Mouse (Mus musculus) embryonic stem cell, embryonic (primary cell): ENCODE data around the gene Coch.

Experiments
- CTCF ChIA-PET, 4 experiments: fragments of 300-600 bp in 2 of 4; fragments of 350-600 bp in 2 of 4; sonication (Branson Sonifier 250); formaldehyde crosslinking; loops; one replicate each; lab custom pipeline; 2022; ENCODE audit warnings: inconsistent platforms in 2 of 4; lab: Charles Lee
- POLR2A ChIA-PET, 4 experiments: fragments of 300-600 bp in 2 of 4; fragments of 350-600 bp in 2 of 4; sonication (Branson Sonifier 250); formaldehyde crosslinking; loops; one replicate each; lab custom pipeline; 2022; ENCODE audit warnings: antibody characterized with exemption in 4 of 4, inconsistent platforms in 1 of 4; lab: Charles Lee

Gene Coch

DNA sequence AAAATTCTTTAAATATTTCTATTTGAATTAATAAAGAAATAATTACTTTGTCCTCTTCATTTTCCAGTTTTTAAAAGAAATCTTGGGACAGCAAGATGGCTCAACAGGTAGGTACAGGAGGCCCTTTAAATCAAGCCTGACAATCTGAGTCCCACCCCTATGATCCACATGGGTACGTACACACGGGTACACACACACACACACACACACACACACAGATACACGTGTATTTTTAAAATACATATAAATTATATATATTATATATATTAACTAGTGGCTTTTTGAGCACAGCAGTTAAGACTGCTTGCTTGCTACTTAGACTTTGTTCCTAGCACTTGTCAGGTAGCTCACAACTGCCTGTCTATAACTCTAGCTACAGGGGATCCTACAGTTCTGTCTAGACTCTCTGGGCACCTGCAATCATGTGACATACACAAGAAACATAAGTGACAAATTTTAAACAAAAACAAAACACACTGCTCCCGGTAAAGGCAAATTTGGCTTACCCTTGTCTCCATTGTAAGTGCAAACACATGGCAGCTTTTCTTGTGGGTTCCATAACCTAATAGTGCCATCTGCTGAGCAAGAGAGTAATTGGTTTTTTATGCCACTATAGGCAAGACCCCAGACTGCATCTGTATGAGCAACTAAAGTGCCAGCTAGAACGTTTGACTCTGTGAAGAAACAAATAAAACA, 29.7 kb downstream of the Coch start:
- CTCF ChIA-PET = interaction anchor here in 2 of 4 experiments (0.6 to 1.2 kb wide), 2 partner anchors 221 to 244 kb away, joined by 3 read pairs; no protein-coding TSS in a partner anchor
- POLR2A ChIA-PET = no interaction called here

DNA sequence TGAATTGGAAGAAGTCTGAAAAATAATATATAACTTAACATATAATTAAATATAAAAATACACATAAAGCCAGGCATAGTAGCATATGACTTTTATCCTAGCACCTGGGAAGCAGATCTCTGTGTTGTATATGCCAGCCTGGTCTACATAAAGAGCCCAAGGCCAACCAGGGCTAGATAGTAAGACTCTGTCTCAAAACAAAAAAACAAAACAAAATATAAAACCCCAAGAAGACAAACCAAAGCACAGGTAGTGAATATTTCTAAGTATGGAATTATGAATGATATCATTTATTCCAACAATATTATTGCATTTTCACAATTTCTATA, 30.2 kb downstream of the Coch start:
- ChIA-PET CTCF (interaction anchor here in 1 of 4 experiments (1.2 kb wide), 1 partner anchor 221 kb away, joined by 3 read pairs; no protein-coding TSS in a partner anchor), POLR2A (no interaction called here)

DNA sequence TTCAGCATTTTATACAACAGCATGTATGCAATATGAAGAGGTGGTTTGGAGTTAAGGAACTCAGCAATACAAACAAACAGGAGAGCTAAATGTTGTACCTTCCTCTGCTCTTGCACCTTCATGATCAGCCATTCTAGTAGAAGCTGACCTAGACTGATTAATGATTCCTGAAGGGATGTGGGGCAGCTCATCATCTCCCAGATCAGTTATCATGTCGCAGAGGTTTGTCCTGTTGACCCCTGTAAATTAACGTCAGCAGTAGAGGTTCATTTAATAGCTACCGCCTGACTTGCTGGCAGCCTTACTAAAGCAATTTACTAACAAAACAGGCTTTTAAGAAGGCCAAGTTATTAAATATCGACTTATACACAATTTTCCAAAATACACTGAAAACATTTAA, 40.3 kb downstream of the Coch start:
- CTCF ChIA-PET = no interaction called here
- POLR2A ChIA-PET = interaction anchor here in 1 of 4 experiments (1.3 kb wide), 1 partner anchor 70 kb away, joined by 3 read pairs; no protein-coding TSS in a partner anchor

DNA sequence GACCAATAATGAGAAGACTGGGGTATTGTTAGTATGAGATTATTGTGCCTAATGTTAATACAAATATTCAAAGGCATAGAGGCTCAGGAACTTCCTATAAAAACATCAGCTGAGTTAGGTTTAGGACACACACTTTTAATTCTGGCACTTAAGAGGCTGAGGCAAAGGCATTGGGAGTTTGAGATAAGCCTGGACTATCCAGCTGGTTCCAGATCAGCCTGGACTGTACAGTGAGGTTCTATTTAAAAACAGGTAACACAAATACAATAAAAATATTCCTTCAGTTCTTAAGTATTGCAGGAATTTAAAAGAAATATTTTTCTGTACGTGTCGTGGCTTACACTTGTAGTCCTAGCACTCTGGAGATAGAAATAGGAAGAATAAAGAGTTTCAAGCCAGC, 43.1 kb downstream of the Coch start:
- ChIA-PET POLR2A (interaction anchor here in 1 of 4 experiments (0.6 to 1.8 kb wide), 6 partner anchors 14 to 244 kb away, joined by 3 to 5 read pairs (median 4); partner anchors contain the start of gene Strn3), CTCF (interaction anchor here in 1 of 4 experiments (0.8 kb wide), 1 partner anchor 105 kb away, joined by 3 read pairs; no protein-coding TSS in a partner anchor)

- POLR2A ChIA-PET = interaction anchor here in 1 of 4 experiments (0.6 to 1.8 kb wide), 8 partner anchors 11 to 245 kb away, joined by 3 to 5 read pairs (median 4); partner anchors contain the start of gene Strn3
- CTCF ChIA-PET = interaction anchor here in 2 of 4 experiments (0.7 to 0.8 kb wide), 2 partner anchors 104 to 374 kb away, joined by 3 to 7 read pairs; no protein-coding TSS in a partner anchor
These were observed 43.7 kb downstream of the Coch start for GRCm38 (mm10) chr12:51636689-51637470.

- ChIA-PET CTCF (interaction anchor here in 1 of 4 experiments (0.9 kb wide), 1 partner anchor 22 kb away, joined by 4 read pairs; no protein-coding TSS in a partner anchor), POLR2A (interaction anchor here in 1 of 4 experiments (1.2 kb wide), 1 partner anchor 78 kb away, joined by 3 read pairs; no protein-coding TSS in a partner anchor)
These were observed 48.7 kb downstream of the Coch start for GRCm38 (mm10) chr12:51641871-51642270.

DNA sequence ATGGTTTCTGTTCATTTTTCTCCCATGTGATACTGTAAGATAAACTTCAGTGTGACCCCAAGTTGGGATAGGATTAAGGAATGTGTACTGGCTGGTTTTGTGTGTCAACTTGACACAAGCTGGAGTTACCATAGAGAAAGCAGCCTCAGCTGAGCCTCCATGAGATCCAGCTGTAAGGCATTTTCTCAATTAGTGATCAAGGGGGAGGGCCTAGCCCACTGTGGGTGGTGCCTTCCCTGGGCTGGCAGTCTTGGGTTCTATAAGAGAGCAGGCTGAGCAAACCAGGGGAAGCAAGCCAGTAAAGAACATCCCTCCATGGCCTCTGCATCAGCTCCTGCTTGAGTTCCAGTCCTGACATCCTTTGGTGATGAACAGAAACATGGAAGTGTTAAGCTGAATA, 56.3 kb downstream of the Coch start:
- ChIA-PET POLR2A (interaction anchor here in 2 of 4 experiments (0.7 to 1.3 kb wide), 3 partner anchors 13 to 42 kb away, joined by 3 to 4 read pairs (median 4); partner anchors contain the start of gene Strn3 (in 1 of the 2)), CTCF (interaction anchor here in 1 of 4 experiments (0.6 kb wide), 1 partner anchor 33 kb away, joined by 3 read pairs; no protein-coding TSS in a partner anchor)
